Mouse (Mus musculus): Measurements from ENCODE around the gene Cdkn1b. TPM values are rescaled to one million over a fixed set of nuclear protein-coding genes. Genes with fewer than 3 reads are reported as not detected.

Gene Cdkn1b
- polyA plus RNA-seq, 1 experiment = 37.2 TPM

- TF ChIP-seq CTCF (IDR thresholded peaks at IDR 0.05; ENCODE audit: low read depth, low read length) = no peak
- no peak for TF ChIP-seq EP300 (IDR thresholded peaks at IDR 0.05; ENCODE audit: insufficient read depth, low read depth, low read length)
- no peaks in the 10 kb centered on the region for H3K27me3 ChIP-seq (ENCODE audit: control insufficient read depth, insufficient read depth, low read length, poor library complexity, severe bottlenecking)
Measured at GRCm38 (mm10) chr6:134914523-134914922, 5.7 kb upstream of the Cdkn1b start.

GRCm38 (mm10) chr6:134916641-134917040 lies 3.6 kb upstream of the Cdkn1b start:
- H3K27me3 ChIP-seq (ENCODE audit: control insufficient read depth, insufficient read depth, low read length, poor library complexity, severe bottlenecking) = no peaks in the 10 kb centered on the region
- no peak overlapping the region for H3K27ac ChIP-seq (ENCODE audit: insufficient read depth, low read length)
- TF ChIP-seq EP300 (IDR thresholded peaks at IDR 0.05; ENCODE audit: insufficient read depth, low read depth, low read length) = no peak
- H3K9ac ChIP-seq (ENCODE audit: low read depth, poor library complexity, severe bottlenecking) = peak overlapping the region; percentile 16; the same call in 1 of the 2 replicates
- H3K36me3 ChIP-seq (ENCODE audit: control insufficient read depth, insufficient read depth, low read length, poor library complexity, severe bottlenecking) = no peaks in the 10 kb centered on the region
- peak overlapping the region; percentile 40 for H3K4me3 ChIP-seq (ENCODE audit: low read depth, low read length)
- no peaks in the 10 kb centered on the region for H3K9me3 ChIP-seq (replicated peaks; ENCODE audit: control insufficient read depth, insufficient read depth, low read length, poor library complexity, severe bottlenecking)
- H3K4me1 ChIP-seq (ENCODE audit: control insufficient read depth, insufficient read depth, low read length) = peaks cover 3% of the 10 kb centered on the region

More at GRCm38 (mm10) chr6:134914523-134914922, 5.7 kb upstream of the Cdkn1b start:
- Histone ChIP-seq H3K9me3 (replicated peaks; ENCODE audit: control insufficient read depth, insufficient read depth, low read length, poor library complexity, severe bottlenecking) (no peaks in the 10 kb centered on the region), H3K36me3 (ENCODE audit: control insufficient read depth, insufficient read depth, low read length, poor library complexity, severe bottlenecking) (no peaks in the 10 kb centered on the region), H3K4me3 (ENCODE audit: low read depth, low read length) (no peak overlapping the region), H3K4me1 (ENCODE audit: control insufficient read depth, insufficient read depth, low read length) (peaks cover 3% of the 10 kb centered on the region), H3K9ac (ENCODE audit: low read depth, poor library complexity, severe bottlenecking) (no peak overlapping the region), H3K27ac (ENCODE audit: insufficient read depth, low read length) (no peak overlapping the region)

- peak overlapping the region; percentile 16; the same call in 1 of the 2 replicates for H3K9ac ChIP-seq (ENCODE audit: low read depth, poor library complexity, severe bottlenecking)
- H3K27me3 ChIP-seq (ENCODE audit: control insufficient read depth, insufficient read depth, low read length, poor library complexity, severe bottlenecking) = no peaks in the 10 kb centered on the region
Measured at GRCm38 (mm10) chr6:134917087-134917486, 3.1 kb upstream of the Cdkn1b start.

GRCm38 (mm10) chr6:134918769-134919168 lies 1.4 kb upstream of the Cdkn1b start:
- H3K9ac ChIP-seq (ENCODE audit: low read depth, poor library complexity, severe bottlenecking) = no peak overlapping the region
- H3K4me3 ChIP-seq (ENCODE audit: low read depth, low read length) = no peak overlapping the region
- no peaks in the 10 kb centered on the region for H3K9me3 ChIP-seq (replicated peaks; ENCODE audit: control insufficient read depth, insufficient read depth, low read length, poor library complexity, severe bottlenecking)
- peaks cover 3% of the 10 kb centered on the region for H3K4me1 ChIP-seq (ENCODE audit: control insufficient read depth, insufficient read depth, low read length)
- peaks cover 8% of the 10 kb centered on the region; the same call in 1 of the 2 replicates for H3K36me3 ChIP-seq (ENCODE audit: control insufficient read depth, insufficient read depth, low read length, poor library complexity, severe bottlenecking)
- H3K27ac ChIP-seq (ENCODE audit: insufficient read depth, low read length) = no peak overlapping the region
- TF ChIP-seq CTCF (IDR thresholded peaks at IDR 0.05; ENCODE audit: low read depth, low read length) (no peak), EP300 (IDR thresholded peaks at IDR 0.05; ENCODE audit: insufficient read depth, low read depth, low read length) (no peak), POLR2A (IDR thresholded peaks at IDR 0.05; ENCODE audit: insufficient read depth, low read length) (no peak)
- H3K27me3 ChIP-seq (ENCODE audit: control insufficient read depth, insufficient read depth, low read length, poor library complexity, severe bottlenecking) = no peaks in the 10 kb centered on the region

More at GRCm38 (mm10) chr6:134917087-134917486, 3.1 kb upstream of the Cdkn1b start:
- peaks cover 3% of the 10 kb centered on the region; the same call in 1 of the 2 replicates for H3K36me3 ChIP-seq (ENCODE audit: control insufficient read depth, insufficient read depth, low read length, poor library complexity, severe bottlenecking)
- no peaks in the 10 kb centered on the region for H3K9me3 ChIP-seq (replicated peaks; ENCODE audit: control insufficient read depth, insufficient read depth, low read length, poor library complexity, severe bottlenecking)
- H3K4me3 ChIP-seq (ENCODE audit: low read depth, low read length) = peak overlapping the region; percentile 49
- TF ChIP-seq EP300 (IDR thresholded peaks at IDR 0.05; ENCODE audit: insufficient read depth, low read depth, low read length) = no peak
- peaks cover 3% of the 10 kb centered on the region for H3K4me1 ChIP-seq (ENCODE audit: control insufficient read depth, insufficient read depth, low read length)
- no peak overlapping the region for H3K27ac ChIP-seq (ENCODE audit: insufficient read depth, low read length)

- H3K36me3 ChIP-seq (ENCODE audit: control insufficient read depth, insufficient read depth, low read length, poor library complexity, severe bottlenecking) = peaks cover 13% of the 10 kb centered on the region; the same call in 1 of the 2 replicates
- H3K27me3 ChIP-seq (ENCODE audit: control insufficient read depth, insufficient read depth, low read length, poor library complexity, severe bottlenecking) = no peaks in the 10 kb centered on the region
- peak overlapping the region; percentile 95 for H3K9ac ChIP-seq (ENCODE audit: low read depth, poor library complexity, severe bottlenecking)
- H3K27ac ChIP-seq (ENCODE audit: insufficient read depth, low read length) = peak overlapping the region; percentile 41
- H3K9me3 ChIP-seq (replicated peaks; ENCODE audit: control insufficient read depth, insufficient read depth, low read length, poor library complexity, severe bottlenecking) = no peaks in the 10 kb centered on the region
- H3K4me3 ChIP-seq (ENCODE audit: low read depth, low read length) = peak overlapping the region; percentile 94
- H3K4me1 ChIP-seq (ENCODE audit: control insufficient read depth, insufficient read depth, low read length) = peaks cover 2% of the 10 kb centered on the region
- TF ChIP-seq POLR2A (IDR thresholded peaks at IDR 0.05; ENCODE audit: insufficient read depth, low read length) (peak; percentile 3), EP300 (IDR thresholded peaks at IDR 0.05; ENCODE audit: insufficient read depth, low read depth, low read length) (no peak), CTCF (IDR thresholded peaks at IDR 0.05; ENCODE audit: low read depth, low read length) (no peak)
Measured at GRCm38 (mm10) chr6:134919511-134920189, 551 bp upstream of the Cdkn1b start.

- no peaks in the 10 kb centered on the region for H3K27me3 ChIP-seq (ENCODE audit: control insufficient read depth, insufficient read depth, low read length, poor library complexity, severe bottlenecking)
- peak overlapping the region; percentile 97 for H3K4me3 ChIP-seq (ENCODE audit: low read depth, low read length)
- peak overlapping the region; percentile 95 for H3K9ac ChIP-seq (ENCODE audit: low read depth, poor library complexity, severe bottlenecking)
- no peaks in the 10 kb centered on the region for H3K4me1 ChIP-seq (ENCODE audit: control insufficient read depth, insufficient read depth, low read length)
- TF ChIP-seq POLR2A (IDR thresholded peaks at IDR 0.05; ENCODE audit: insufficient read depth, low read length) (no peak), CTCF (IDR thresholded peaks at IDR 0.05; ENCODE audit: low read depth, low read length) (no peak), EP300 (IDR thresholded peaks at IDR 0.05; ENCODE audit: insufficient read depth, low read depth, low read length) (no peak)
- peaks cover 13% of the 10 kb centered on the region; the same call in 1 of the 2 replicates for H3K36me3 ChIP-seq (ENCODE audit: control insufficient read depth, insufficient read depth, low read length, poor library complexity, severe bottlenecking)
- no peaks in the 10 kb centered on the region for H3K9me3 ChIP-seq (replicated peaks; ENCODE audit: control insufficient read depth, insufficient read depth, low read length, poor library complexity, severe bottlenecking)
- no peak overlapping the region for H3K27ac ChIP-seq (ENCODE audit: insufficient read depth, low read length)
Measured at GRCm38 (mm10) chr6:134921014-134921694, 953 bp downstream of the Cdkn1b start.
